Comparison of ENCODE assay signal across 26 mouse cellular contexts in the genomic region with DNA sequence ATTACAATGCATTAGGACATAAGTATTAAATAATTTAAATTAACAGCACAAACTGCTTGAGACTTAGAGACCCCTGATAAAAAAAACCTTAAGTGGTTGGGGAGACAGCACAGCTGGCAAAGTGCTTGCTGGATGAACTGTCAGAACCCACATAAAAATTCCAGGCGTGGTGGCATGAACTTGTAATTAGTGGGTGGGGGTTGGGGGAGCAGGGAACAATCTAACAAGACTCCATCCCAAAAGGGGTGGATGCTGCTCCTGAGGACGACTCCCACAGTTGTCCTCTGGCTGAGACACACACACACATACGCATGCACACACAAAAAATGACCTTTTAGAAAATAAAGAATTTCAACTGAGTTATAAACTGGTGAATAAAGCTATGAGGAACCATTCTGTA.
"Had no signal": no experiment of that assay in that cellular context is flagged by ENCODE, and none has a peak within 500 bp of the region (broad histone marks: within the 10 kb centered on the region; RNA-seq: fewer than 3 reads in every experiment).

No protein-coding gene starts in this region.

- H3K36me3 ChIP-seq: embryonic facial prominence, embryonic 12.5 days; embryonic facial prominence, embryonic 15.5 days had no signal

- H3K27ac ChIP-seq: embryonic facial prominence, embryonic 10.5 days; embryonic facial prominence, embryonic 12.5 days; embryonic facial prominence, embryonic 13.5 days; embryonic facial prominence, embryonic 15.5 days; forebrain, embryonic 10.5 days; forebrain, embryonic 12.5 days; forebrain, embryonic 13.5 days; forebrain, embryonic 15.5 days; gastrocnemius, adult 2 months; heart, adult 2 months had no signal

- DNase-seq: cerebellum, adult 2 months; cerebellum, adult 8-10 months; cerebellum, adult 9-10 months; cerebellum, adult 9-11 months; cerebellum, postnatal 10 days; cerebellum, postnatal 14 days; cerebellum, postnatal 25 days; cerebellum, postnatal 36 days; embryo, embryonic 11 days; forebrain, postnatal 0 days; gastrocnemius, adult 2 months; gastrocnemius, postnatal 10 days; gastrocnemius, postnatal 14 days; gastrocnemius, postnatal 25 days; gastrocnemius, postnatal 36 days; heart, adult 18-20 months; heart, adult 2 months had no signal

- H3K4me1 ChIP-seq: embryonic facial prominence, embryonic 10.5 days; embryonic facial prominence, embryonic 12.5 days; embryonic facial prominence, embryonic 13.5 days; embryonic facial prominence, embryonic 15.5 days; forebrain, embryonic 10.5 days; forebrain, embryonic 12.5 days; forebrain, embryonic 13.5 days; forebrain, embryonic 15.5 days had no signal

- H3K4me3 ChIP-seq: embryonic facial prominence, embryonic 10.5 days; embryonic facial prominence, embryonic 12.5 days; embryonic facial prominence, embryonic 13.5 days; embryonic facial prominence, embryonic 15.5 days; erythroblast, embryonic 14.5 days; forebrain, embryonic 10.5 days; forebrain, embryonic 12.5 days; forebrain, embryonic 13.5 days; forebrain, embryonic 15.5 days; gastrocnemius, adult 2 months; heart, adult 2 months had no signal

- H3K9me3 ChIP-seq: embryonic facial prominence, embryonic 10.5 days; embryonic facial prominence, embryonic 12.5 days; embryonic facial prominence, embryonic 13.5 days; embryonic facial prominence, embryonic 15.5 days; forebrain, embryonic 10.5 days; forebrain, embryonic 12.5 days; forebrain, embryonic 13.5 days; forebrain, embryonic 15.5 days had no signal

- H3K27me3 ChIP-seq: embryonic facial prominence, embryonic 12.5 days; embryonic facial prominence, embryonic 13.5 days; embryonic facial prominence, embryonic 15.5 days; forebrain, embryonic 12.5 days; forebrain, embryonic 13.5 days; forebrain, embryonic 15.5 days had no signal
